8 mouse cellular contexts compared by ENCODE assay signal in genomic region chr8:47533344-47534125, GRCm38 (mm10). TPM values are rescaled to one million over a fixed set of nuclear protein-coding genes. Genes with fewer than 3 reads are reported as not detected.
A peak's percentile ranks its signal among the peaks of the same experiment; 100 is the strongest.
DNase-seq lines count a peak whose midpoint lies in the region; ATAC-seq and TF ChIP-seq lines count a peak whose summit lies in the region.

Trappc11 (minus strand) TSS chr8:47533470.
Rwdd4a (plus strand) TSS chr8:47533664.

- no peak for TF ChIP-seq EP300 in MEL (IDR thresholded peaks at IDR 0.05; ENCODE audit: low read depth in 1 of 2, low read length in 2 of 2)

- peak within 1 kb of the TSS; percentile 92 for H3K9ac ChIP-seq in MEL (ENCODE audit: control insufficient read depth, low read depth, low read length, poor library complexity, severe bottlenecking)
- peak within 1 kb of the TSS; percentile 83 for H3K9ac ChIP-seq in forebrain, postnatal 0 days
- H3K9ac ChIP-seq in lung, embryonic 15.5 days, result peak within 1 kb of the TSS; percentile 91

- ATAC-seq in forebrain, postnatal 0 days, result peak; percentile 100
- peak; percentile 100 for ATAC-seq in lung, embryonic 15.5 days (ENCODE audit: borderline replicate concordance, extremely low read depth, low FRiP score, low TSS enrichment)

- H3K9me3 ChIP-seq in MEL (replicated peaks; ENCODE audit: insufficient read depth, low read length), result no peaks in the 10 kb centered on the region
- no peaks in the 10 kb centered on the region for H3K9me3 ChIP-seq in forebrain, postnatal 0 days (ENCODE audit: low read length)
- H3K9me3 ChIP-seq in lung, embryonic 15.5 days, result no peaks in the 10 kb centered on the region

- H3K36me3 ChIP-seq in MEL (ENCODE audit: control insufficient read depth in 1 of 2, insufficient read depth in 2 of 2, low read length in 2 of 2), result peaks cover 0 to 21% of the 10 kb centered on the region in 2 experiments; a peak in 2 of 4 replicates
- peaks cover 9% of the 10 kb centered on the region for H3K36me3 ChIP-seq in forebrain, postnatal 0 days (ENCODE audit: insufficient read depth)
- H3K36me3 ChIP-seq in lung, embryonic 15.5 days, result peaks cover 12% of the 10 kb centered on the region; the same call in 1 of the 2 replicates

- peak within 1 kb of the TSS; percentile 68 for H3K27ac ChIP-seq in MEL (ENCODE audit: control insufficient read depth, low read depth, low read length)
- H3K27ac ChIP-seq in cerebellum, adult 2 months (ENCODE audit: insufficient read depth, low read length), result peak within 1 kb of the TSS; percentile 46; the same call in 1 of the 2 replicates
- peak within 1 kb of the TSS; percentile 87 for H3K27ac ChIP-seq in forebrain, postnatal 0 days (ENCODE audit: low read depth, low read length)
- H3K27ac ChIP-seq in lung, embryonic 15.5 days, result peak within 1 kb of the TSS; percentile 74

- peaks cover 0 to 2% of the 10 kb centered on the region in 2 experiments; a peak in 2 of 4 replicates for H3K4me1 ChIP-seq in MEL (ENCODE audit: control insufficient read depth in 1 of 2, insufficient read depth in 2 of 2, low read length in 2 of 2)
- no peaks in the 10 kb centered on the region for H3K4me1 ChIP-seq in cerebellum, adult 2 months (ENCODE audit: control insufficient read depth, insufficient read depth, low read length)
- H3K4me1 ChIP-seq in forebrain, postnatal 0 days (ENCODE audit: insufficient read depth), result peaks cover 8% of the 10 kb centered on the region
- H3K4me1 ChIP-seq in lung, embryonic 15.5 days, result peaks cover 15% of the 10 kb centered on the region

- no peak for TF ChIP-seq CTCF in MEL (IDR thresholded peaks at IDR 0.05 in 2 of 3, conservative IDR thresholded peaks at IDR 0.05 in 1 of 3; ENCODE audit: control insufficient read depth in 1 of 3, insufficient read depth in 1 of 3, low read depth in 2 of 3, low read length in 3 of 3, poor library complexity in 1 of 3, severe bottlenecking in 1 of 3)
- TF ChIP-seq CTCF in cerebellum, adult 2 months (IDR thresholded peaks at IDR 0.05; ENCODE audit: borderline replicate concordance, insufficient read depth, low read depth, low read length), result no peak
- no peak for TF ChIP-seq CTCF in forebrain, postnatal 0 days (IDR thresholded peaks at IDR 0.05; ENCODE audit: low read depth)

- peak; percentile 83 to 85 for TF ChIP-seq POLR2A in MEL (IDR thresholded peaks at IDR 0.05; ENCODE audit: control insufficient read depth in 1 of 2, insufficient read depth in 1 of 2, low read depth in 1 of 2, low read length in 2 of 2, poor library complexity in 1 of 2)
- peak; percentile 81; the same call in 1 of the 2 replicates for TF ChIP-seq POLR2A in cerebellum, adult 2 months (IDR thresholded peaks at IDR 0.05; ENCODE audit: borderline replicate concordance, insufficient read depth, low read length)

- peak within 1 kb of the TSS; percentile 68 for H3K4me2 ChIP-seq in forebrain, postnatal 0 days (ENCODE audit: low read depth)
- H3K4me2 ChIP-seq in lung, embryonic 15.5 days, result peak within 1 kb of the TSS; percentile 84

- WGBS in cerebellum, adult 2 months, result under 1% methylated on average over 65 of the region's 65 CpGs
- WGBS in forebrain, postnatal 0 days, result 2% methylated on average over 65 of the region's 65 CpGs
- under 1% methylated on average over 65 of the region's 65 CpGs for WGBS in lung, embryonic 15.5 days

- H3K79me2 ChIP-seq in MEL (ENCODE audit: control insufficient read depth, insufficient read depth, low read length, poor library complexity), result peaks cover 36% of the 10 kb centered on the region

- peak within 1 kb of the TSS; percentile 86 to 96 for H3K4me3 ChIP-seq in MEL (ENCODE audit: control insufficient read depth in 1 of 2, insufficient read depth in 1 of 2, low read depth in 2 of 2, low read length in 2 of 2)
- H3K4me3 ChIP-seq in cerebellum, adult 2 months (replicated peaks; ENCODE audit: insufficient read depth, low read depth, low read length), result peak within 1 kb of the TSS; percentile 87
- peak within 1 kb of the TSS; percentile 81 for H3K4me3 ChIP-seq in forebrain, postnatal 0 days (ENCODE audit: low read depth, low read length)
- peak within 1 kb of the TSS; percentile 86 for H3K4me3 ChIP-seq in lung, embryonic 15.5 days

- no peaks in the 10 kb centered on the region for H3K27me3 ChIP-seq in MEL (ENCODE audit: control insufficient read depth in 1 of 2, insufficient read depth in 2 of 2, low read length in 2 of 2)
- H3K27me3 ChIP-seq in cerebellum, adult 2 months (ENCODE audit: control insufficient read depth, insufficient read depth, low read length), result no peaks in the 10 kb centered on the region
- H3K27me3 ChIP-seq in forebrain, postnatal 0 days (ENCODE audit: insufficient read depth, low read length), result no peaks in the 10 kb centered on the region
- H3K27me3 ChIP-seq in lung, embryonic 15.5 days, result no peaks in the 10 kb centered on the region

- peak; percentile 98 for DNase-seq in MEL (ENCODE audit: low read depth, low spot score)
- peak; percentile 96 to 98 for DNase-seq in cerebellum, adult 2 months
- peak; percentile 98 for DNase-seq in forebrain, postnatal 0 days
- peak; percentile 96 for DNase-seq in heart, postnatal 4 days
- DNase-seq in layer of hippocampus, adult 8-10 months (ENCODE audit: low spot score in 2 of 2), result peak; percentile 96 to 98
- DNase-seq in ovary, adult 18-20 months (ENCODE audit: low spot score), result peak; percentile 94
- DNase-seq in thymus, postnatal 0 days (ENCODE audit: low spot score), result peak; percentile 96

- TF ChIP-seq RAD21 in MEL (IDR thresholded peaks at IDR 0.05; ENCODE audit: low read depth, low read length), result no peak

TF ChIP-seq in MEL, 35 proteins besides CTCF, POLR2A, EP300 and RAD21 (continues in another document):
- 0 out of 2 replicates have a peak, but pooled peaks have one; percentile 25 for TF ChIP-seq NRF1 (IDR thresholded peaks at IDR 0.05; ENCODE audit: insufficient read depth, low read depth, low read length, poor library complexity, severe bottlenecking)
- no peak for TF ChIP-seq E2F4 (IDR thresholded peaks at IDR 0.05; ENCODE audit: borderline replicate concordance, low read depth, low read length)
- TF ChIP-seq USF1 (IDR thresholded peaks at IDR 0.05; ENCODE audit: low read depth, low read length), result no peak
- TF ChIP-seq RCOR1 (IDR thresholded peaks at IDR 0.05; ENCODE audit: low read depth, low read length), result no peak
- no peak for TF ChIP-seq BHLHE40 (IDR thresholded peaks at IDR 0.05; ENCODE audit: borderline replicate concordance, low read depth, low read length)
- peak; percentile 69; the same call in 1 of the 2 replicates for TF ChIP-seq MYC (IDR thresholded peaks at IDR 0.05; ENCODE audit: low read depth, low read length)
- TF ChIP-seq CHD2 (IDR thresholded peaks at IDR 0.05; ENCODE audit: low read length), result peak; percentile 90
- no peak; the same call in none of the 2 replicates for TF ChIP-seq TBP (IDR thresholded peaks at IDR 0.05; ENCODE audit: low read depth, low read length)
- TF ChIP-seq TAL1 (IDR thresholded peaks at IDR 0.05; ENCODE audit: low read length), result no peak
- TF ChIP-seq POLR2AphosphoS2 (IDR thresholded peaks at IDR 0.05; ENCODE audit: low read length), result peak; percentile 83; the same call in 1 of the 2 replicates
- no peak for TF ChIP-seq MAZ (IDR thresholded peaks at IDR 0.05; ENCODE audit: low read depth, low read length)
- TF ChIP-seq NELFE (IDR thresholded peaks at IDR 0.05; ENCODE audit: low read depth, low read length), result peak; percentile 87
- TF ChIP-seq GATA1 (IDR thresholded peaks at IDR 0.05; ENCODE audit: low read depth, low read length), result no peak
- no peak for TF ChIP-seq MAFK (IDR thresholded peaks at IDR 0.05; ENCODE audit: borderline replicate concordance, low read depth, low read length)
- TF ChIP-seq ZNF384 (IDR thresholded peaks at IDR 0.05; ENCODE audit: low read depth, low read length), result no peak
- no peak for TF ChIP-seq SMC3 (IDR thresholded peaks at IDR 0.05; ENCODE audit: low read depth, low read length)
- peak; percentile 73 for TF ChIP-seq KAT2A (conservative IDR thresholded peaks at IDR 0.05; ENCODE audit: low read depth, low read length)
- TF ChIP-seq HCFC1 (IDR thresholded peaks at IDR 0.05; ENCODE audit: low read depth, low read length), result peak; percentile 92
- no peak for TF ChIP-seq MEF2A (IDR thresholded peaks at IDR 0.05; ENCODE audit: extremely low read depth, insufficient replicate concordance, low read depth, low read length, poor library complexity, severe bottlenecking)
- peak; percentile 32; the same call in 1 of the 2 replicates for TF ChIP-seq TCF12 (IDR thresholded peaks at IDR 0.05; ENCODE audit: low read depth, low read length)
- TF ChIP-seq JUND (IDR thresholded peaks at IDR 0.05; ENCODE audit: low read depth, low read length), result no peak
- TF ChIP-seq GABPA (IDR thresholded peaks at IDR 0.05; ENCODE audit: low read depth, low read length), result no peak
- TF ChIP-seq USF2 (IDR thresholded peaks at IDR 0.05; ENCODE audit: borderline replicate concordance in 1 of 2, insufficient read depth in 1 of 2, low read depth in 1 of 2, low read length in 2 of 2), result no peak

RNA-seq across cellular contexts. Expression of gene Trappc11, which starts in this region (rescaled TPM):
- 22.8 and 22.9 TPM in 2 replicates for total RNA-seq in MEL (2012; rRNA removed)
- 10 to 100 TPM in 1 of 2 experiments, not detected in 1; 30.1 TPM for polyA plus RNA-seq in MEL (2012; ENCODE audit: insufficient read depth in 1 of 2, insufficient read length in 2 of 2, low read depth in 1 of 2, low replicate concordance in 2 of 2, missing spikeins in 1 of 2)
- 39.6 and 42.9 TPM in 2 replicates for polyA plus RNA-seq in cerebellum, adult 2 months (2012; rRNA removed)
- total RNA-seq in forebrain, postnatal 0 days (2014; rRNA removed), result 43.9 and 48.7 TPM in 2 replicates
- 20.9 and 26.0 TPM in 2 replicates for polyA plus RNA-seq in forebrain, postnatal 0 days (2015; fragmentation: Nextera tagmentation; extraction: Ambion mirVana)
- total RNA-seq in heart, postnatal 4 days (2021), result 10 to 100 TPM; 21.6 to 22.4 TPM
- total RNA-seq in layer of hippocampus, adult 8-10 months (2022), result 10 to 100 TPM; 48.4 to 63.1 (median 56.6) TPM
- 27.9 and 29.3 TPM in 2 replicates for polyA plus RNA-seq in lung, embryonic 15.5 days (2015; fragmentation: Nextera tagmentation; extraction: Ambion mirVana)
- 26.5 and 27.0 TPM in 2 replicates for polyA plus RNA-seq in thymus, postnatal 0 days (2015; fragmentation: Nextera tagmentation; extraction: Ambion mirVana)

RNA-seq across cellular contexts. Expression of gene Rwdd4a, which starts in this region (rescaled TPM):
- total RNA-seq in MEL (2012; rRNA removed), result 39.0 and 47.2 TPM in 2 replicates
- 10 to 100 TPM in 1 of 2 experiments, not detected in 1; 64.0 TPM for polyA plus RNA-seq in MEL (2012; ENCODE audit: insufficient read depth in 1 of 2, insufficient read length in 2 of 2, low read depth in 1 of 2, low replicate concordance in 2 of 2, missing spikeins in 1 of 2)
- polyA plus RNA-seq in cerebellum, adult 2 months (2012; rRNA removed), result 23.4 and 23.7 TPM in 2 replicates
- 13.4 and 18.6 TPM in 2 replicates for total RNA-seq in forebrain, postnatal 0 days (2014; rRNA removed)
- polyA plus RNA-seq in forebrain, postnatal 0 days (2015; fragmentation: Nextera tagmentation; extraction: Ambion mirVana), result 29.1 and 29.7 TPM in 2 replicates
- total RNA-seq in heart, postnatal 4 days (2021), result 10 to 100 TPM; 45.6 to 49.7 TPM
- 10 to 100 TPM; 28.5 to 36.5 (median 31.8) TPM for total RNA-seq in layer of hippocampus, adult 8-10 months (2022)
- polyA plus RNA-seq in lung, embryonic 15.5 days (2015; fragmentation: Nextera tagmentation; extraction: Ambion mirVana), result 31.4 and 35.7 TPM in 2 replicates
- 74.1 and 75.2 TPM in 2 replicates for polyA plus RNA-seq in thymus, postnatal 0 days (2015; fragmentation: Nextera tagmentation; extraction: Ambion mirVana)

Comparison
In these comparisons a context has a peak if more than half of its experiments do, and no peak if none do; other contexts are left out.
1. Peak in every context shown above with its lines: DNase-seq, ATAC-seq, H3K4me3 ChIP-seq and H3K27ac ChIP-seq.